Mouse (Mus musculus): Measurements from ENCODE around the gene Amdhd1. TPM values are rescaled to one million over a fixed set of nuclear protein-coding genes. Genes with fewer than 3 reads are reported as not detected.

Amdhd1 gene
- total and polyA plus RNA-seq, 3 experiments, result not detected

GRCm38 (mm10) chr10:93517754-93518153 is 22.1 kb downstream of the Amdhd1 start:
- TF ChIP-seq ETS1 (IDR thresholded peaks at IDR 0.05; ENCODE audit: low read depth, low read length) (no peak), ZNF384 (IDR thresholded peaks at IDR 0.05; ENCODE audit: low read depth, low read length) (no peak), CHD2 (IDR thresholded peaks at IDR 0.05; ENCODE audit: low read length) (no peak), MYC (IDR thresholded peaks at IDR 0.05; ENCODE audit: low read depth, low read length) (no peak), ZMIZ1 (IDR thresholded peaks at IDR 0.05; ENCODE audit: low read depth, low read length) (no peak), UBTF (IDR thresholded peaks at IDR 0.05; ENCODE audit: borderline replicate concordance, insufficient read depth, low read depth, low read length) (no peak), ZC3H11A (IDR thresholded peaks at IDR 0.05; ENCODE audit: low read depth, low read length) (no peak), HCFC1 (IDR thresholded peaks at IDR 0.05; ENCODE audit: low read depth, low read length) (no peak), POLR2AphosphoS2 (IDR thresholded peaks at IDR 0.05; ENCODE audit: low read length) (no peak), RCOR1 (IDR thresholded peaks at IDR 0.05; ENCODE audit: low read depth, low read length) (no peak), MAFK (IDR thresholded peaks at IDR 0.05; ENCODE audit: borderline replicate concordance, low read depth, low read length) (no peak)
- DNase-seq (ENCODE audit: low read depth, low spot score), result no peak
- H3K27me3 ChIP-seq (ENCODE audit: control insufficient read depth in 1 of 2, insufficient read depth in 2 of 2, low read length in 2 of 2), result no peaks in the 10 kb centered on the region; a peak in 1 of 4 replicates
- H3K4me1 ChIP-seq (ENCODE audit: control insufficient read depth in 1 of 2, insufficient read depth in 2 of 2, low read length in 2 of 2), result peaks cover 0 to 3% of the 10 kb centered on the region in 2 experiments; a peak in 1 of 4 replicates
- H3K9ac ChIP-seq (ENCODE audit: control insufficient read depth, low read depth, low read length, poor library complexity, severe bottlenecking), result no peak overlapping the region
- no peak overlapping the region for H3K4me3 ChIP-seq (ENCODE audit: control insufficient read depth in 1 of 2, insufficient read depth in 1 of 2, low read depth in 2 of 2, low read length in 2 of 2)
- no peaks in the 10 kb centered on the region for H3K79me2 ChIP-seq (ENCODE audit: control insufficient read depth, insufficient read depth, low read length, poor library complexity)
- no peak overlapping the region for H3K27ac ChIP-seq (ENCODE audit: control insufficient read depth, low read depth, low read length)
- H3K9me3 ChIP-seq (replicated peaks; ENCODE audit: insufficient read depth, low read length), result no peaks in the 10 kb centered on the region
- no peaks in the 10 kb centered on the region for H3K36me3 ChIP-seq (ENCODE audit: control insufficient read depth in 1 of 2, insufficient read depth in 2 of 2, low read length in 2 of 2)

DNA sequence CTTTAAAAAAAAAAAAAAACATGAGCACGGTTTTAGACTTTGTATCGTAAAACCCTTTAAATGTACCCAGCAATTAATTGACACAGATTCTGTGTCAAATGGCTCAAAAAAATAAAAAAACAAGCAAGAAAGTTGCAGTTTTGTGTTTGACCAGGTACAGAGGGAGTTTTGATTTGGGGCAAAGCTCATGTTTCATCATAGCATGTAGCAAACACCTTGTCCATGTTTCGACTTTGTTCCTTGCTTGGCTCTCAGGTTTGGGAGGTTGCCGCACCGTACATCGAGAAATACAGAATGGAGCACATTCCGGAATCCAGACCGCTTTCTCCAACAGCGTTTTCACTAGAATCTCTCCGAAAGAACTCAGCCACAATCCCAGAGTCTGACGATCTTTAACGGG is 23.9 kb downstream of the Amdhd1 start:
- Histone ChIP-seq H3K4me3 (ENCODE audit: control insufficient read depth in 1 of 2, insufficient read depth in 1 of 2, low read depth in 2 of 2, low read length in 2 of 2) (no peak overlapping the region), H3K27ac (ENCODE audit: control insufficient read depth, low read depth, low read length) (no peak overlapping the region), H3K79me2 (ENCODE audit: control insufficient read depth, insufficient read depth, low read length, poor library complexity) (no peaks in the 10 kb centered on the region), H3K4me1 (ENCODE audit: control insufficient read depth in 1 of 2, insufficient read depth in 2 of 2, low read length in 2 of 2) (peaks cover 0 to 3% of the 10 kb centered on the region in 2 experiments; a peak in 1 of 4 replicates), H3K9ac (ENCODE audit: control insufficient read depth, low read depth, low read length, poor library complexity, severe bottlenecking) (no peak overlapping the region), H3K27me3 (ENCODE audit: control insufficient read depth in 1 of 2, insufficient read depth in 2 of 2, low read length in 2 of 2) (no peaks in the 10 kb centered on the region), H3K9me3 (replicated peaks; ENCODE audit: insufficient read depth, low read length) (no peaks in the 10 kb centered on the region), H3K36me3 (ENCODE audit: control insufficient read depth in 1 of 2, insufficient read depth in 2 of 2, low read length in 2 of 2) (no peaks in the 10 kb centered on the region)
- TF ChIP-seq GATA1 (IDR thresholded peaks at IDR 0.05; ENCODE audit: low read depth, low read length) (no peak), JUND (IDR thresholded peaks at IDR 0.05; ENCODE audit: low read depth, low read length) (no peak), MAX (IDR thresholded peaks at IDR 0.05; ENCODE audit: low read length) (no peak), ELF1 (IDR thresholded peaks at IDR 0.05; ENCODE audit: low read depth, low read length) (no peak), POLR2AphosphoS5 (IDR thresholded peaks at IDR 0.05; ENCODE audit: borderline replicate concordance, low read depth, low read length) (no peak), E2F4 (IDR thresholded peaks at IDR 0.05; ENCODE audit: borderline replicate concordance, low read depth, low read length) (no peak), ZNF384 (IDR thresholded peaks at IDR 0.05; ENCODE audit: low read depth, low read length) (no peak), NELFE (IDR thresholded peaks at IDR 0.05; ENCODE audit: low read depth, low read length) (no peak), TCF12 (IDR thresholded peaks at IDR 0.05; ENCODE audit: low read depth, low read length) (no peak), MEF2A (IDR thresholded peaks at IDR 0.05; ENCODE audit: extremely low read depth, insufficient replicate concordance, low read depth, low read length, poor library complexity, severe bottlenecking) (no peak), MXI1 (IDR thresholded peaks at IDR 0.05; ENCODE audit: low read depth, low read length) (no peak), ZMIZ1 (IDR thresholded peaks at IDR 0.05; ENCODE audit: low read depth, low read length) (no peak), MYB (IDR thresholded peaks at IDR 0.05; ENCODE audit: low read depth, low read length) (no peak), ETS1 (IDR thresholded peaks at IDR 0.05; ENCODE audit: low read depth, low read length) (no peak), EP300 (IDR thresholded peaks at IDR 0.05; ENCODE audit: low read depth in 1 of 2, low read length in 2 of 2) (no peak), CHD1 (IDR thresholded peaks at IDR 0.05; ENCODE audit: low read depth, low read length) (no peak), KAT2A (conservative IDR thresholded peaks at IDR 0.05; ENCODE audit: low read depth, low read length) (no peak), MAZ (IDR thresholded peaks at IDR 0.05; ENCODE audit: low read depth, low read length) (no peak)
- DNase-seq (ENCODE audit: low read depth, low spot score), result no peak
